Mouse (Mus musculus) forebrain, embryonic 10.5 days (tissue): ENCODE data around the gene Fras1. TPM values are rescaled to one million over a fixed set of nuclear protein-coding genes. Genes with fewer than 3 reads are reported as not detected.

Experiments
- DNase-seq: peaks from one replicate; pipeline ENCODE4 v3.0.0-alpha.2; 2017; ENCODE audit warnings: low spot score; ENCODE audit errors: extremely low spot score
- H3K27ac ChIP-seq: fragments of 300-500 bp; sonication (generic); 2 replicates; pipeline ENCODE4 v1.5.1; 2016; ENCODE audit warnings: mild to moderate bottlenecking
- H3K27me3 ChIP-seq: fragments of 300-500 bp; sonication (generic); 2 replicates; pipeline ENCODE4 v1.6.1; 2016; ENCODE audit warnings: mild to moderate bottlenecking; ENCODE audit not compliant: poor library complexity, severe bottlenecking
- H3K36me3 ChIP-seq: fragments of 300-500 bp; sonication (generic); replicated peaks from 2 replicates; pipeline ENCODE4 v1.6.1; 2016; ENCODE audit warnings: mild to moderate bottlenecking, moderate library complexity
- H3K4me1 ChIP-seq: fragments of 300-500 bp; sonication (generic); 2 replicates; pipeline ENCODE4 v1.6.1; 2016
- H3K4me3 ChIP-seq: fragments of 300-500 bp; sonication (generic); 2 replicates; pipeline ENCODE4 v1.5.1; 2016; ENCODE audit warnings: mild to moderate bottlenecking, moderate library complexity
- H3K9me3 ChIP-seq: fragments of 300-500 bp; sonication (generic); 2 replicates; pipeline ENCODE4 v1.6.1; 2016; ENCODE audit warnings: mild to moderate bottlenecking, moderate library complexity
- WGBS: fragments of 180-500 bp; shearing (Covaris S2); methylation state at CpG from one replicate; pipeline ENCODE4 v1.1.7; 2016; 5-methylcytosine and 5-hydroxymethylcytosine counted together
- polyA plus RNA-seq: library from polyadenylated mRNA; unstranded; fragments of >200 nt; fragmentation: Nextera tagmentation; extraction: Ambion mirVana; gene quantifications from 2 replicates; pipeline ENCODE4 v1.2.1, GENCODE M21; 2016

Fras1 gene
- polyA plus RNA-seq, 1 experiment from 2014 or later = 9.8 TPM

DNA sequence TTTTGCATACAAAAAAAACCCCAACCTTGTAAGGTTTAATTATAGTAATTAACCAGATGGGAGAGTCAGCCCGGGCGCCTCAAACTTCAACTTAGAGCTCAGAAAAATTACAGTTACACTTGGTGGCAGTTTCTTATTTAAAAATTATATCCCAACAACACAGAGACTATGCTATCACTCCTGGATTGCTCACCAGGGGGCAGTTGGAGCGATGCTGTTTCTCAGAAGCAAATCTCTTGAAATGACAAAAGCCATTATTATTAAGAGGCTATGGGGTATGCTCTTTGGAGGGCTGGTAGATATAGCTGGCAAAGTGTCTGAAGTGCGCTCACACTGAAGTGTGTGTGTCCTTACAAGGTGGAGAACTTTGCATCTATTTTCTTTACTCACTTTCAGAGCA is 2.5 kb downstream of the Fras1 start:
- Histone ChIP-seq H3K36me3 (no peaks in the 10 kb centered on the region; the same call in 1 of the 2 replicates), H3K27me3 (peaks cover 26% of the 10 kb centered on the region), H3K4me3 (peak overlapping the region; percentile 72), H3K9me3 (no peaks in the 10 kb centered on the region), H3K27ac (no peak overlapping the region), H3K4me1 (peaks cover 38% of the 10 kb centered on the region)
- no peak for DNase-seq
- WGBS = 54% methylated on average over 4 of the region's 4 CpGs

DNA sequence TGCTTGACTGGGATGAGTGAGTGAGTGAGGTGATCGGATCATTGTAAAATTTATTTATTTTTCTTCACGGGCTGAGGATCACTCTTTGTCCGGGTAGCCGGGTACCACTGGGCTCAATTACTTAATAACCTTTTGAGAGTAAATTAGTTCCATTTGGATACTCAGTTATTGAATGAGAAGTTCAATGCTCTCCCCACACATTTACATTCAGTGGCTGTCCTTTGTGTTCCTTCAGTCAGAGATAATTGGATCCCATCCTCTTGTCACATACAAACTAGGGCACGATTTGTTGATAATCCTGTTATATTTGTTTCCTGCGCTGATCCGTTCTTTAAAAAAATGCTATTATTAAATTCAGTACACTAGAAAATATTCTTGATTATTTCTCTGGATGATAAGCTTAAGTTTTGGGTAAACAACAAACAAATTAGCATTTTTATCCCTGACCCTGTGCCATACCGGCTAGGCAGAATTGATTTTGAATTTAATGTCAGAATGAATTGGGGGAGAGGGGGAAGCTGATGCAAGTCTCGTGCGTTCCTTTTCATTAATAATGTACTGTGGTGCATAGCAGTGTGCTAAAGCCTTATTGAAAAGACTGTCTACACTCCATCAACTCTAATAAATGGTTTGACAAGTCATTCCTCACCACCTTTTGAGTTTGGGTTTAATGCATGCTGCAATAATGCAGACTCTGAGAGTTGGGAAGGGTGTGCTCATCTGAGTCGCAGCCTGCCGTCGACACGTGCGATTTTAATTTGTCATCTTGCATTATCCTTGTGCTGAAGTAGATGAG is 12.6 kb downstream of the Fras1 start:
- Histone ChIP-seq H3K27me3 (no peaks in the 10 kb centered on the region; the same call in 1 of the 2 replicates), H3K27ac (no peak overlapping the region), H3K4me1 (peaks cover 14% of the 10 kb centered on the region), H3K9me3 (0 out of 2 replicates have a peak, but pooled peaks cover 3% of the 10 kb centered on the region), H3K36me3 (peaks cover 16% of the 10 kb centered on the region; the same call in 1 of the 2 replicates), H3K4me3 (no peak overlapping the region)
- 67% methylated on average over 15 of the region's 15 CpGs for WGBS
- no peak for DNase-seq

DNA sequence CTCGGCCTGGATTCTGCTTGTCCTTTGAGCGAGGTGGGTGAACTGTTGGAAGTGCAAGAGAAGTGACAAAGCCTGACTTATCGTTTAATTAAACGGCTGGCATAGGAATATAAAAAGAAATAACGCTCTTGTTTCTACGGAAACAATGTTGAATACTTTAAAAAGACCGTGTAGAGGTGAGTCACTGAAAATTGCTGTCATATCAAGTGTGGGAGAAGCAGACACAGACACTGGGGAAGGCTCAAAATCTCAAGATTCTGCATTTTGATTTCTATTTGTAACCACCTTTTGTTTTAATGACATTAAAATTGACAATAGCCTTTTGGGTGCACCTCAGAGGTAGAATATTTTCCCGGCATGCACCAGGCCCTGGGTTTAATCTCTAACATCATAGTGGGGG is 14.6 kb downstream of the Fras1 start:
- Histone ChIP-seq H3K27ac (no peak overlapping the region), H3K4me3 (no peak overlapping the region), H3K9me3 (0 out of 2 replicates have a peak, but pooled peaks cover 3% of the 10 kb centered on the region), H3K27me3 (no peaks in the 10 kb centered on the region; the same call in 1 of the 2 replicates), H3K4me1 (peaks cover 14% of the 10 kb centered on the region), H3K36me3 (peaks cover 16% of the 10 kb centered on the region; the same call in 1 of the 2 replicates)
- no peak for DNase-seq
- WGBS = 94% methylated on average over 8 of the region's 8 CpGs

DNA sequence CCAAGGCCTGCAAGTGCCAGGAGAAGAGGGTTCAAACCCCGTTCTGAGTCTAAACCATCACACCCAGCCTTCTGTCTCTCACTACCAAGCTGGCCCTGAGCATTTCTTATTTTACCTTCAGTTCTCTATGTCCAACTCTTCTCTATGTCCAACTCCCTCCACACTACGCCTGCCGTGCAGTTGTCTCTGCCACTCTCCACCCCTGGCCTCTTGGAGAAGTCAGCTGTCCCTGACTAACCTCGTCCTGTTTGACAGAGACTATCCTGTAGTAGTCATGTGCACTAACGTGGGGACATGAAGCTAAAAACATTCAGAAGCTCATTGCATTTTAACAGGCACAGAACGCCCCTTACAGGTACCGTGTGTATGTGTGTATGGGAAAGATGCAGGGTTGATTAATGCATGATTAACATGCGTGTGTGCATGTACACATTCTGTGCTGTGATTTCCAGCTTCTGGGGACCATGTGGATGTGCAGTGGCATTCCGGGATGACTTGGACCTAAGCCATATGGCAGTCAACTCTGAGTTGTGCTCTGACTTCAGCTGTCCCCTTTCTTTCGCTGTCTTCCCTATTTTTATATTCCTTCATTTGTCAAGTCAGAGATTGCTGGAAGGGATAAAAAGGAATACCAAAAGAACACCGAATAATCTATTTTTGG is 16.3 kb downstream of the Fras1 start:
- H3K9me3 ChIP-seq = 0 out of 2 replicates have a peak, but pooled peaks cover 3% of the 10 kb centered on the region
- 93% methylated on average over 11 of the region's 11 CpGs for WGBS
- H3K4me1 ChIP-seq = peaks cover 14% of the 10 kb centered on the region
- H3K4me3 ChIP-seq = no peak overlapping the region
- no peaks in the 10 kb centered on the region for H3K27me3 ChIP-seq
- no peak for DNase-seq
- no peak overlapping the region for H3K27ac ChIP-seq
- peaks cover 16% of the 10 kb centered on the region; the same call in 1 of the 2 replicates for H3K36me3 ChIP-seq

DNA sequence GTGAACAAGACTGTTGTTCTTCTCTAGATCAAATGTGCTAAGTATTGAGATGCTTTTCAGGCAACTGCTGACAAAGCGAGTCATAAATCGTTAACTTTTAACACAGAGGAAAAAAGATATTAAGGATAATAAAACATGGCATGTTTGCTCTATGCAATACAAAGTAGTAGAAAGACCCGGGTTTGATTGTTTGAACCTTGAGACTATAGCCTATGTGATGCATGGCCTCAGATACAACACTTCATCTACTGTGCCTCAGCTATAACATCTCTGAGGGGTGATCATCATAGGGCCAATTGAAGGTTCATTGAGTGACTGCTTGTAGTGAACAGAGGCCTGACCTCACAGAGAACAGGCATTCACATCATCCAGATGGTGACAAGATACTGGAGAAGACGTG is 17.3 kb downstream of the Fras1 start:
- WGBS = 89% methylated on average over 4 of the region's 4 CpGs
- Histone ChIP-seq H3K27ac (no peak overlapping the region), H3K4me3 (no peak overlapping the region), H3K27me3 (no peaks in the 10 kb centered on the region), H3K9me3 (0 out of 2 replicates have a peak, but pooled peaks cover 3% of the 10 kb centered on the region), H3K4me1 (peaks cover 14% of the 10 kb centered on the region), H3K36me3 (peaks cover 16% of the 10 kb centered on the region; the same call in 1 of the 2 replicates)
- no peak for DNase-seq

DNA sequence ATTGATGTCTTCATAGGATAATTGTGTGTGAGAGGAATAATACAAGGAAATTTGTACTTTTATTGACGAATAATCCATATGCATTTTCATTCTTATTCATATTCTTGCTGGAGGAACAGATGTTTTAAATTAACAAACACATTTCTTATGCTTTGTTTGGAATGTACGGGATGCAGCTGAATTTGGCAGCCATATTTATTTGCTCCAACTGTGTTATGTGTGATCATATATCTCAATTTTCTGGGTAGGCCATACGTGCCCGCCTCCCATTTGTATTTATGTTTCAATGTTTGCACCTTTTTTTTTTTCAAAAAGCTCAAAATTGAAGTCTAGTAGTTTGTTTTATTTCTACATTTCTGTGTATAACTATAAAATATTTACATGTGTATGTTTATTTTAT is 21.2 kb downstream of the Fras1 start:
- Histone ChIP-seq H3K27me3 (no peaks in the 10 kb centered on the region), H3K4me3 (no peak overlapping the region), H3K36me3 (no peaks in the 10 kb centered on the region), H3K27ac (no peak overlapping the region), H3K9me3 (no peaks in the 10 kb centered on the region), H3K4me1 (peaks cover 14% of the 10 kb centered on the region)
- no peak for DNase-seq
- WGBS = 93% methylated on average over 4 of the region's 4 CpGs

DNA sequence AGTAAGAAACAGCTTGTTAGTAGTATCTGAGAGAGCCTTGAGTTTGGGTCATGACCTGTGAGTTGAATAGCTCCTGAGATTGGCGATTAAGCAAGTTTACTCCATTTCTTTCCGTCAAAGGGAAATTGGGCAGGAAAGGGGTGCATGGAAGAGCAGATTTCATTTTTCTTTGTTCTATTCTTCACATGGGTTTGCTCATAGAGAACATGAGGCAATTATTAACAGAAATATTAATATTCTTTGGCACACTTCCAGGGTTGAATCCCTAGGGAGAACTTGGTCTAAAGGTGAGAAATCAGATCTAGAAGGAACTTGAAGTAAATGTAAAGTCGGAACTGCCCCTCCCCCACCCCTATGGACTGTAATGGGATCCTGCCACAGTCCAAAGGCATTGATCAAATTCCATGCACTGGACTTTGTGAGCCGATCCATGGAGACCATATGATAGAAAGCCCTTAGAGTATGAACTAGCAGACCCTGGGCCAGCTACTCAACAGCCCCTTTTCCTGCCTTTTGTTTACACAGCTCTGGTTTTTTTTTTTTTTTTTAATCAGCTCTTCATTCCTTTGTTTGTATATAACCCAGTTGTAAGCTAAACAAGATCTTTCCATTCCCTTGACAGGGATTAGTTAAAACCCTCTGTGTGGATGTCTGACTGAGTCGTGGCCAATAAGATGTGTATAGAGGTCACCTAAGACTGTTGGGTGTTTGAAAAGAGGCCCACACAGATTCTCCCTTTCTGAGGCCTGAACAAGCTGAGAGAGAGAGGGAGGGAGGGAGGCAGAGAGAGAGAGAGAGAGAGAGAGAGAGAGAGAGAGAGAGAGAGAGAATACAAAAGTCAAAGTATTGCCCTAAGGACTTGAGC is 22.3 kb downstream of the Fras1 start:
- Histone ChIP-seq H3K4me3 (no peak overlapping the region), H3K9me3 (no peaks in the 10 kb centered on the region), H3K4me1 (peaks cover 14% of the 10 kb centered on the region), H3K27ac (no peak overlapping the region), H3K27me3 (no peaks in the 10 kb centered on the region), H3K36me3 (no peaks in the 10 kb centered on the region)
- DNase-seq = no peak
- 42% methylated on average over 5 of the region's 5 CpGs for WGBS

DNA sequence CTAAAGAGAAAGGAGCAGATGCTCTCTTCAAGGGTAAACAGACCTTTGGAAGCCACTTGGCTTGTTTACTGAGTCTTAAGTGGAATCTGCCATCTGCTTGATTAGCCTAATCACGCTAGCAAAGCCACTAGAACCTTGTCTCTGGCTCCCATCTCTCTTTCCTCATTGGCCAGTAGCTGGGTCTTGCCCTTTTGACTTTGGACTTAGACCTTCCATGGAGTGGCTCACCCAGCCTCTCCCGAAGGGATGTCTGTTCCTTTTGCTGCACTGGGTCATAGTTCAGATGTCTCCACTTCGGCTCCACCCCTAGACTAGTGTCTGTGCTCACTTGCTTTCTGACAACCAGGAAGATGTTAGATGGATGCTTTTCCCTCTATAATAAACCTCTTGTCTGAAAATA is 28.8 kb downstream of the Fras1 start:
- 85% methylated on average over 3 of the region's 3 CpGs for WGBS
- no peak overlapping the region for H3K27ac ChIP-seq
- H3K9me3 ChIP-seq = no peaks in the 10 kb centered on the region
- no peak for DNase-seq
- H3K4me1 ChIP-seq = peaks cover 28% of the 10 kb centered on the region
- H3K4me3 ChIP-seq = no peak overlapping the region
- no peaks in the 10 kb centered on the region for H3K36me3 ChIP-seq
- H3K27me3 ChIP-seq = no peaks in the 10 kb centered on the region

DNA sequence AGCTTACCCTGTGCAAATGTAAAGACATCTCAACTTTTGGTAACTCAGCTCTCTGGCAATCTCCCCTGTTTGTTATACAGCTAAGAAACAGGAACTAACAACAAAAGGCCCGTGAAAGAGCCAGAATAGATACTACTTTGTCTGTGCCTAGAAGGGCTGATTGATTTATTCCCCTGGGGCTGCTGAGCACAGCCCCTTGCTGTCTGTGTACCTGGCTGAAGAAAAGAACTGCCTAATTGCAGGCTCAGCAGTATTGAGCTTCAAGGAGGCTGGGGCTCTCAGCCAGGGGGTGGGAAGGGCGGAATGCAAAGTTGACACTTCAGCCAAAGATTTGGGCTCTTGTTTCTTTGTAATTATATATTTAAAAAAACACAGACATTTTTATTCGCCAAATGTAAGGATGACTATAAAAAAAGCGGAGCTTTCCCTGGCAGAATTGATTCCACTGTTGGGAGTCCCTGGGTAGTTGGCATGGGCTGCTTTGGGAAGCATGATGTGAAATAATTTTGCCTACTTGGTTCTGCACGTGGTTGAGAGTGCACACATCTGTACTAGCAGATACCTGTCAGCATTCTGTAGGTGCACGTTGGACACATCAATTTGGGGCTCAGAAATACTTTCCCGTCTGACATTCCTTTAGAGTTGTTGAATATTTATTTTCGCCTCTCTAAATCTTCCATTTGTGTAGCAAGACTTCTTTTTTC is 31.5 kb downstream of the Fras1 start:
- H3K36me3 ChIP-seq = no peaks in the 10 kb centered on the region
- no peak overlapping the region for H3K4me3 ChIP-seq
- H3K4me1 ChIP-seq = peaks cover 28% of the 10 kb centered on the region
- H3K27ac ChIP-seq = no peak overlapping the region
- H3K9me3 ChIP-seq = no peaks in the 10 kb centered on the region
- DNase-seq = no peak
- no peaks in the 10 kb centered on the region for H3K27me3 ChIP-seq
- 62% methylated on average over 8 of the region's 8 CpGs for WGBS

DNA sequence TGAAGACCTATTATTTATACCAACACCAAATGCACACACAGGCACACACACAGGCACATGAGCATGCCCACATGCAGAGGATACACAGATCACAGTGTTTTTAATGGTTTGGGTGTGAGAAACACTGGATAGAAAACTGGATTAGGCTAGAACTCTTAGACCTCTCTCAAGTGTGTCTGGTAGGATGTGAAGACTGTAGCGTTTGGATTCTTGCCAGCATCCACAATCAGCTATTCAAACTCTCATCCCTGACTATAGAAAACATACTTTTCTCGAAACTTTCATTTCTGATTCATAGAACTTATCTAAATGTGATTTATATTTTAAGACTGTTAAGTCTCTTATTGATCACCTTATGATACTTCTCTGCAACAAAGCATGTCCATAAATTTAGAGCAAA is 34.5 kb downstream of the Fras1 start:
- Histone ChIP-seq H3K4me1 (peaks cover 33% of the 10 kb centered on the region), H3K27ac (no peak overlapping the region), H3K27me3 (no peaks in the 10 kb centered on the region), H3K36me3 (no peaks in the 10 kb centered on the region), H3K9me3 (no peaks in the 10 kb centered on the region), H3K4me3 (no peak overlapping the region)
- no peak for DNase-seq
- 93% methylated on average over 2 of the region's 2 CpGs for WGBS

DNA sequence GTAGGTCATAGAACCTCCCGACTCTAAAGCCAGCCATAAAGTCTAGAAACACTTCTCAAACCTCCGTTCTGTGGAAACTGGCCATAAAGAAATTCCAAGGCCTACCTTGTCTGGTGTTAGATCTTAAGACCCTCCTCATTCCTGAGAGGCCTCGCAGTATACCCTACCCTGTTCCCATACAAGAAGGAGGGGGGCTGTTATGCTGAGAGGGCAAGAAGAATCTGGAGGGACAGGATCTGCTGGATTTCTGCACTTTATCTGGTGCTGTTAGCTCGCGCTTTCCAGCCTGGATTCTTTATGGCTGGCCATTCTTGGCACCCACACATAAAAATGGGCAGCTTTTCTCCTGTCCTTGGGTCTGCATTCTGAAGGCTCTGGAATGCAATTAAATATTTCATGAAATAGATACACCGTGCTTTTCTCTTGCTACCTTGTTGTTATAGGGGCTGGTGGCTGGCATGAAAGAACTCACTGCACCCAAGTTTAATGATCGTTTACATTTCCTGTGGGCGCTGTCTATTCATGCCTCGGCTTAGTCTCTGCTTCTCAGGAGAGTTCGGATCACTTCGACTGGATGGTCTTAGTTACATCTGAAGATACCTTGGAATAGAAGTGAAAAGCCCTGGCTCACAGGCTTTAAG is 39.1 kb downstream of the Fras1 start:
- Histone ChIP-seq H3K9me3 (no peaks in the 10 kb centered on the region), H3K27me3 (no peaks in the 10 kb centered on the region), H3K4me3 (no peak overlapping the region), H3K36me3 (no peaks in the 10 kb centered on the region), H3K4me1 (peaks cover 8% of the 10 kb centered on the region; the same call in 1 of the 2 replicates), H3K27ac (no peak overlapping the region)
- 83% methylated on average over 11 of the region's 11 CpGs for WGBS
- DNase-seq = no peak

DNA sequence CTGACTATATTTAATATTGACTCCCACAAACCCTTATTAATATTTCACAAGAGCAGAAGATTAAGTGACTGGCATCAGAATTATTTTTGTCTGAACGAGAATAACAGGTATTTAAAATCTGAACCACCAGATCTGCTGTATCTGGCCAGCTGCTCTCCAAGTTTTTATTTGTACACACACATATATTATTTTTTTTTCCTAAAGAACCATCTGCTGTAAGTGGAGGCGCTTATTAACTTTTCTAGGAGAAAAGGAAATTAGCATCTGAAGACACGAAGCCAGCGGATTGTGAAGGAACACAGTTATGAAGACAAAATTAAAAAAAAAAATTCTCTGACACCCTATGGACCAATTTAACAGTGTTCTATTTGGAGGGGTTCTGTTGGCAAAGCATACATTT is 43.4 kb downstream of the Fras1 start:
- H3K4me1 ChIP-seq = peaks cover 19% of the 10 kb centered on the region; the same call in 1 of the 2 replicates
- no peak overlapping the region for H3K27ac ChIP-seq
- no peak for DNase-seq
- no peaks in the 10 kb centered on the region for H3K27me3 ChIP-seq
- WGBS = 91% methylated on average over 4 of the region's 4 CpGs
- no peaks in the 10 kb centered on the region for H3K9me3 ChIP-seq
- H3K36me3 ChIP-seq = no peaks in the 10 kb centered on the region
- H3K4me3 ChIP-seq = no peak overlapping the region
